Mouse (Mus musculus): ENCODE data around the gene Il4i1. TPM values are rescaled to one million over a fixed set of nuclear protein-coding genes. Genes with fewer than 3 reads are reported as not detected.

Il4i1 gene
- polyA plus RNA-seq, 1 experiment: not detected

GRCm38 (mm10) chr7:44863982-44864494 is 47.9 kb downstream of the Il4i1 start:
- no peak overlapping the region for H3K27ac ChIP-seq (ENCODE audit: insufficient read depth, low read depth, low read length)
- 73% methylated on average over 11 of the region's 11 CpGs for WGBS
- H3K4me1 ChIP-seq (ENCODE audit: control insufficient read depth, insufficient read depth, low read length): peaks cover 70% of the 10 kb centered on the region
- TF ChIP-seq POLR2A (IDR thresholded peaks at IDR 0.05; ENCODE audit: insufficient read depth, low read depth, low read length): no peak
- no peak for TF ChIP-seq CTCF (IDR thresholded peaks at IDR 0.05; ENCODE audit: insufficient read depth, low read depth, low read length)
- no peak overlapping the region for H3K4me3 ChIP-seq (ENCODE audit: insufficient read depth, low read depth, low read length)

DNA sequence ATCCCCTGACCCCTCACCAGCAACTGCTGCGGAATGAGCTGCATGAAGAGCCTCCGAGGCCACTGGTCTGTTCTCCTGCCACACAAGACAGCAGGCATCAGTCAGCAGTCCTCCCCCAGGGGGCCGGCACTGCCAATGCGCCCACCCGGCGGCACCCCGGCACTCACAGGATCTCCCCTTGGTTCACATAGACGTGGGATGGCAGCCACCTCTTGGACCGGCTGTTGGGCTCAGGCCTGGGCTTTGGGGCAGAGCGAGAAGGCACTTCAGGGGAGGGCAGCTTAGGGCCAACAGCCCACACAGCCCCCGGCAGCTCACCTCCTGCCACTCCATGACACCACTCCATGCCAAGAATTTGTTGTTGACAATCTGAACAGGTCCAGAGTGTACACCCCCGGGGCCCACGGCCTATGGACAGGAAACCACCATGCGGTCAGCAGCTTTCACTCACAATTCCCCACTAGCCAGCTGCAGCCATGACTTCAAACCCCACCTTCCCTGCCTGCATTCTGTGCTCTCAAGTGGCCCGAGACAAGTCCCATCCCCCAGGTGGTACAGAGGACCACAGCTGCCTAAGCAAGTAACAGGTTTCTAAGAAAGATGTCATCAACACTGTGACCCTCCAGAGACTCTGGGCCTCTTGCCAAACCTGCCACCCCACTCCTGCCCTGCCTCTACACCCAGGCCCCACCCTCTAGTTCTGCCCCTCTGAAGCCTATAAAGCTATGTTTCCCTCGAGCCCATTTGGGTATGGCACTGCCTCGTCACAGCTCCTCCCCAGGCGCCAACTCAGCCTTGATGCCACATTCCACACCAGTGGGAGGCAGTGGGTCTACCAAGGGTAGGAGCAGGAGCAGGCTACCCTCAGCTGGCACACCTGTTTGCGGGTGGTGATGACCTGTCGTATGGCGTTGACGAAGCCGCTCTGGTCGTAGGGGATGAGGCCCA is 48.7 kb downstream of the Il4i1 start:
- Histone ChIP-seq H3K4me1 (ENCODE audit: control insufficient read depth, insufficient read depth, low read length) (peaks cover 67% of the 10 kb centered on the region), H3K4me3 (ENCODE audit: insufficient read depth, low read depth, low read length) (no peak overlapping the region), H3K27ac (ENCODE audit: insufficient read depth, low read depth, low read length) (no peak overlapping the region)
- TF ChIP-seq CTCF (IDR thresholded peaks at IDR 0.05; ENCODE audit: insufficient read depth, low read depth, low read length) (no peak), POLR2A (IDR thresholded peaks at IDR 0.05; ENCODE audit: insufficient read depth, low read depth, low read length) (no peak)
- 49% methylated on average over 24 of the region's 24 CpGs for WGBS

GRCm38 (mm10) chr7:44866276-44867009 is 50.3 kb downstream of the Il4i1 start:
- Histone ChIP-seq H3K4me3 (ENCODE audit: insufficient read depth, low read depth, low read length) (no peak overlapping the region), H3K27ac (ENCODE audit: insufficient read depth, low read depth, low read length) (no peak overlapping the region), H3K4me1 (ENCODE audit: control insufficient read depth, insufficient read depth, low read length) (peaks cover 55% of the 10 kb centered on the region)
- TF ChIP-seq CTCF (IDR thresholded peaks at IDR 0.05; ENCODE audit: insufficient read depth, low read depth, low read length) (no peak), POLR2A (IDR thresholded peaks at IDR 0.05; ENCODE audit: insufficient read depth, low read depth, low read length) (no peak)
- WGBS: 15% methylated on average over 15 of the region's 15 CpGs

DNA sequence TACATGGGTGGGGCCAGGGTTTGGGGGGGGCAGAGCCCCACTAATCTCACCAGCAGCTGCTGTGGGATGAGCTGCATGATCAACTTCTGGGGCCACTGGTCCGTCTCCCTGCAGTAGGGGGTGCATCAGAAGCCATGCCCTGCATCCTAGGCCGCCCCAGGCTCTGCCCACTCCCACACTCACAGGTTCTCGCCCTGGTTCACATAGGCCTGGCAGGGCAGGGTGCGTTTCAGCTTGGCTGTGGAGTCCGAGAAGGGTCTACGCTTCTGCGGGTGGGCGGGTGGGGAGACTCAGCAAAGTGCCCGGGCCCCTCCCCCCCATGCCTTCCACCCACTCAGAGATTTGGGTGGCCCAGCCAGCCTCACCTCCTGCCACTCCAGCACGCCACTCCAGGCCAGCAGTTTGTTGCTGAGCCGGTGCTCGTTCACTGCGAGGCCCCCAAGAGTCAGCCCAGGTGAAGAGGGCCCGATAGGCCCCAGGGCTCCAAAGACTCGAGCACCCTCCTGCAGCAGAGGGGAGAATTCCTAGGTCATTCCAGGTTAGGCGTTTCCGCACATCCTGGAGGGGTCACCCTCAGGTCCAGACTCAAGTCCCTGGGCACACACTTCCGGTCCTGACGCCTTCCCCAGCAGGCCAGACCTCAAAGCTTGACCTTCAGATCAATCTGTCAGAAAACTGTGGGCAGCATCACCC is 51.0 kb downstream of the Il4i1 start:
- 35% methylated on average over 19 of the region's 19 CpGs for WGBS
- peaks cover 55% of the 10 kb centered on the region for H3K4me1 ChIP-seq (ENCODE audit: control insufficient read depth, insufficient read depth, low read length)
- TF ChIP-seq CTCF (IDR thresholded peaks at IDR 0.05; ENCODE audit: insufficient read depth, low read depth, low read length) (no peak), POLR2A (IDR thresholded peaks at IDR 0.05; ENCODE audit: insufficient read depth, low read depth, low read length) (no peak)
- H3K27ac ChIP-seq (ENCODE audit: insufficient read depth, low read depth, low read length): no peak overlapping the region
- peak overlapping the region; percentile 83 for H3K4me3 ChIP-seq (ENCODE audit: insufficient read depth, low read depth, low read length)

DNA sequence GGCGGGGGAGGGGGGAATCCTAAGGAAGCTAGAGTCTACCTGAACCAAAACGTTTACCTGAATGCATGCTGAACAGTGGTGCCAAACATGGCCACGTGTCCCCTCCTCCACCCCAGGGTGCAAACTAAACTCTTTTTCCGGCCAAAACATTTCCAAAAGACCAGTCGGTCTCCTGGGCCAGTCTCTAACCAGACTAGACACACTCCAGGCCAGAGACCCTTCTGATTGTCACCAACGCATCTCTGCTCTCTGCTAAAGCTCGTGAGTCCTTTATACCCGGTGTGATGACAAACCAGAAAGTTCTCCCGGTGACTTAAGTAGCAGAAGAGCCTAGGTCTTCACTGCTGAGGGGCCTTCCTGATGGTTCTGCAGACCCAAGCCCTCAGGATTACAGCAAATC is 51.6 kb downstream of the Il4i1 start:
- TF ChIP-seq CTCF (IDR thresholded peaks at IDR 0.05; ENCODE audit: insufficient read depth, low read depth, low read length) (no peak), POLR2A (IDR thresholded peaks at IDR 0.05; ENCODE audit: insufficient read depth, low read depth, low read length) (no peak)
- H3K4me1 ChIP-seq (ENCODE audit: control insufficient read depth, insufficient read depth, low read length): peaks cover 52% of the 10 kb centered on the region
- peak overlapping the region; percentile 83 for H3K4me3 ChIP-seq (ENCODE audit: insufficient read depth, low read depth, low read length)
- H3K27ac ChIP-seq (ENCODE audit: insufficient read depth, low read depth, low read length): no peak overlapping the region
- WGBS: 19% methylated on average over 9 of the region's 9 CpGs

DNA sequence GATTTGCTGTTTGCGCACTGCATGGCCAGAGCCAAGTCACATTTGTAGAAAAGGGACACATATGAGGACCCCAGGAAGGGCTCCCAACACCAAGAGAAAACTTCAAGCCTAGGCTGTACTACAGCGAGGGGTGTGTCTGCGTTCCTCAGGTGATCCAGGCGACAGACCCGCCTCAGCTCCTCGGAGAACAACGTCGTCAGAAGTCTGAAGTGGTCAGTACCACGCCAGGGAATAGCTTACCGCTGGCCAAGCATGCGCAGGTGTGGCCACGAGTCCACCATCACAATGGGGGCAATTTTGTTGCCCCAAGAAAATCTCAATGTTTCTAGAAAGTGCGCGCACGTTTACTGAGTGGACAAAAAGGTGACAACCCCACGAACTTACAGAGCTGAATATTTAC is 52.3 kb downstream of the Il4i1 start:
- Histone ChIP-seq H3K27ac (ENCODE audit: insufficient read depth, low read depth, low read length) (no peak overlapping the region), H3K4me3 (ENCODE audit: insufficient read depth, low read depth, low read length) (peak overlapping the region; percentile 83), H3K4me1 (ENCODE audit: control insufficient read depth, insufficient read depth, low read length) (peaks cover 48% of the 10 kb centered on the region)
- no peak for TF ChIP-seq CTCF (IDR thresholded peaks at IDR 0.05; ENCODE audit: insufficient read depth, low read depth, low read length)
- no peak for TF ChIP-seq POLR2A (IDR thresholded peaks at IDR 0.05; ENCODE audit: insufficient read depth, low read depth, low read length)
- 3% methylated on average over 16 of the region's 16 CpGs for WGBS

DNA sequence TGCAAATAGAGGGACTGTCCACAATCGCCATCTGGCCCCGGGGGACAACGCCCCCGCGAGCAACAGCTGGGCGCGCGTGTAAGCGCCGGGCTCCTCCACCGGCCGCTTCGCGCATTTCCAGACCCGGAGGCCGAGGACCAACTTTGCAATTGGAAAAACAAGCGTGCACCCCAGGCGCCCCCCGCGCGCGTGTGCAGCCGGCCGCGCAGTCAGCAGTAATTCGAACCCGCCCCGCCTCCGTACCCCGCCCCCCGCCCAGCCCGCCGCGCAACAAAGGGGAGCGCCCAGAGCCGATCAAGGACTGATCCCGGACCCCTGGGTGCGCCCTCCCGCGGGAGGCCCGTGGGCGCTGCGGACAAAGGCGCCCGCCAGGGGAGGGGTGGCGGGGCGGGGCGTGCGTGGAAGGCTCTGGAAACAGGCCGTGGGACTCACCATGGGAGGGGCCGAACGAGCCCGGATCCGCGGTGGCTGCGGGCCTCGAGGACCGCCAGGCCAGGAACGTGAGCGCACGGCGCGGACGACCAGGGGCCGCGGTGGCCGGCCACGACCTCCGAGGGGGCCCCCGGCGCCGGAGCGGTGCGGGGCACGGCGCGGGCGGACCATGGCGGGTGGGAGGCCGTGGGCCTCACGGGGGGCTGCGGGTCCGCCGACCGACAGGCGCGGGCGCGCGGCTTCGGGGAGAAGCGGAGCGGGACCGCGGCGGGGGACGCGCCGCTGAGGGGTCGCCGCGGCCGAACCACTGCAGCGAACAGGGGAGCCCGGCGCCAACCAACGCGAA is 52.9 kb downstream of the Il4i1 start:
- H3K4me1 ChIP-seq (ENCODE audit: control insufficient read depth, insufficient read depth, low read length): peaks cover 43% of the 10 kb centered on the region
- H3K4me3 ChIP-seq (ENCODE audit: insufficient read depth, low read depth, low read length): peak overlapping the region; percentile 83
- under 1% methylated on average over 108 of the region's 108 CpGs for WGBS
- TF ChIP-seq CTCF (IDR thresholded peaks at IDR 0.05; ENCODE audit: insufficient read depth, low read depth, low read length): no peak
- peak; percentile 68 for TF ChIP-seq POLR2A (IDR thresholded peaks at IDR 0.05; ENCODE audit: insufficient read depth, low read depth, low read length)
- peak overlapping the region; percentile 93 for H3K27ac ChIP-seq (ENCODE audit: insufficient read depth, low read depth, low read length)

Measured in olfactory bulb, adult 2 months (tissue).